Mouse (Mus musculus) layer of hippocampus, adult 9-11 months (tissue): ENCODE results near the gene Hccs.
"Not testable (repeated sequence)": the region's sequence is repeated elsewhere in the genome, so short reads cannot be mapped to it uniquely, and the experiment has no call there.

ENCODE experiments used
- DNase-seq: peaks from one replicate; pipeline ENCODE4 v3.0.0; 2022

The Hccs gene

GRCm38 (mm10) chrX:169319945-169320667, at the start of gene Hccs:
TSS of gene Hccs (minus strand) at chrX:169320372.
- DNase-seq, result peak; percentile 90

GRCm38 (mm10) chrX:169357146-169357772, 37.1 kb upstream of the Hccs start:
- no peak for DNase-seq

- DNase-seq, result no peak
Observed at GRCm38 (mm10) chrX:169338213-169338612, 18.0 kb upstream of the Hccs start.

DNA sequence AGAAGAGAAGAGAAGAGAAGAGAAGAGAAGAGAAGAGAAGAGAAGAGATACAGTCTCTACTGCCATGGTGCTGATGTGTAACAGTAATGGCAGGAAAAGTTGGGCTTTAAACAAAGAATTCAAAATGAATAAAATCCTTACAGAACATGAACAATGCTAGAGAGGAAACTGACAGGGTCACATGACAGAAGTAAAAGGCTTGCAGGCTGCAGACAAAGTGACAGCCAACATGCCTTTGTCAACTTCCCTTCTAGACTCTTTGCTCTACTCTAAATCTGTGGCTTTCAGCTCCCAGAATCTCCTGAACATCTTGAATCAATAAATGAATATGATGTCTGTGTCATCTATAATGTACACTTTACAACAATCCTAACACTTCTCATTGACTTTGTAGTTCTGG, 17.4 kb upstream of the Hccs start:
- DNase-seq, result no peak

- peak; percentile 25 for DNase-seq
Observed at GRCm38 (mm10) chrX:169332264-169332663, 12.1 kb upstream of the Hccs start.

- no peak for DNase-seq
Observed at GRCm38 (mm10) chrX:169325929-169326595, 5.9 kb upstream of the Hccs start.

GRCm38 (mm10) chrX:169320668-169321005, 465 bp upstream of the Hccs start:
- DNase-seq, result not testable (repeated sequence)

GRCm38 (mm10) chrX:169319066-169319760, 959 bp downstream of the Hccs start:
- no peak for DNase-seq

- no peak for DNase-seq
Observed at GRCm38 (mm10) chrX:169308559-169308958, 11.6 kb downstream of the Hccs start.

GRCm38 (mm10) chrX:169303945-169304344, 16.2 kb downstream of the Hccs start:
- no peak for DNase-seq

DNA sequence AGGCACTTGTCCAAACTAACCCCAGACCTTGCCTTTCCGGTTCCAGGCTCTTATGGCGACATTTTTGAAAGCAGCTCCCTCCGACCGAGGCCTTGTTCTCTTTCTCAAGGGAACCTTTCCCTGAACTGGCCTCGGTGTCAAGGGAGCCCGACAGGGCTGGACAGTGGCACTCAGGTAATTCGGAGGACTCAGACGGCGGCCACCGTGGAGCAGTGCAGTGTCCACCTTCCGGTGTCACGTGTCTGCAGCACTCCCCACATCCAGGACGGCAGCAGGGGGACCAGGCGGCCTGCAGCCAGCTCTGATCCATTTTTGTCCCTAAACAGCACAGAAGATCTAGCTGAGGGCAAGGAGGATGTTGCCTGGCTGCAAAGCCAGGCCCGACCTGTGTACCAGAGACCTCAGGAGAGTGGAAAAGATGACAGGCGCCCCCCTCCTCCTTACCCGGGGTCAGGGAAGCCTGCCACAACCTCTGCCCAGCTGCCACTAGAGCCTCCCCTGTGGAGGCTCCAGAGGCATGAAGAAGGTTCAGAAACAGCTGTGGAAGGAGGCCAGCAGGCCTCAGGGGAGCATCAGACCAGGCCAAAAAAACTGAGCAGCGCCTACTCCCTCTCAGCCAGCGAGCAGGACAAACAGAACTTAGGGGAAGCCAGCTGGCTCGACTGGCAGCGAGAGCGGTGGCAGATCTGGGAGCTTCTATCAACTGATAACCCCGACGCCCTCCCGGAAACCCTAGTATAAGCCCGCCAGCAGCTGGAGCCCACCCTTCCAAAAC, 17.7 kb downstream of the Hccs start:
- DNase-seq, result no peak

GRCm38 (mm10) chrX:169299579-169299978, 20.6 kb downstream of the Hccs start:
- DNase-seq, result peak; percentile 12

DNA sequence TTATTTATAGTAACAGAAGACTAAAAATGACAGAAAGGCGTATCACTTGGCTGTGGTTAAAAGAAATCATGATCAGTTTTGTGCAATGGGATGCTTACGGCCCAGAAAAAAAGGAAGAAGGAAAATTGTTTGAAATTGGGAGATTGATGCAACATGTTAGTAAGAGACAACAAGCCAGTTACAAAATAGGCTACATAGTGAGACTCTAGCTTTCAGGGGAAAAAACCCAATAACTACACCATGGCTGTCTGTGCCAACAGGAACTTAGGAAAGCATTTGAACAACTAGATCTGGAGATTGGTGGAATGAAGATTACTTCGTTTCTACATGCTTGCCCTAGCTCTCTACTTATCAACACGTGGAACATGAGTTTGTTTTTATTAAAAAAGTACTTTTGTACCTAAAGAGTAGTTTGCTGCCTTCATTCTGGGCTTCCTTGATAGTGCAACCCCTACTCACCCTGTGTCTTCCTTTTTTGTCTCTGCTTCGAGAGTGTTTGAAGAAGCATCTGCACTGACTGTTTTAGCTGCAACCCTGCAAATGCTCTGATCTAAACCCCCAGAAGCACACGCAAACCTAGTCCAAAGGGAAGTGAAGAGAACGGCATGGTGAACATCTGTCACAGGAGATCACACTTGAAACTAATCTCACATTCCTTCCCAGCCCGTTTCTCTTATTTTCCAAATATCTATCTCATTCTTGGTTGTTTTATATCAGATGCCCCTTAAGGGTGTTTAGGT, 56.6 kb downstream of the Hccs start:
- no peak for DNase-seq

- DNase-seq, result no peak
Observed at GRCm38 (mm10) chrX:169262212-169262611, 58.0 kb downstream of the Hccs start.

DNA sequence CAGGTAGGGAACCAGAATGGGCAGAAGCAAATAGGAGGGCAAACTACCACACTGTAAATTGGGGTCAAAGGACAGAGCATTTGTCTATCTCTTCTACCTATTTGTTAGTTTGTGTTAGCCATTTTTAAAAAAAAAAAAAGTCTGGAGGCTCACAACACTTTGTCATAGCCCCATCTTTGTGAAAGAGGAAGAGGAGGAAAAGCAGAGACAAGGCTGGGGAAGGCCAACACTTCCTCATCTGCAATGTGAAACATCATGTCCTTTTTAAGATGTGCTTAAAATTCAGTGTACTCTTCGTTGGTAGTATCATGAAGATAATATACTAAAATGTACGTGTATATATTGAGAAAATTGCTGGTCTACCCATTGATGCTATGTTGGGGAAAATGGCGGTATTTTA, 59.1 kb downstream of the Hccs start:
- no peak for DNase-seq

DNA sequence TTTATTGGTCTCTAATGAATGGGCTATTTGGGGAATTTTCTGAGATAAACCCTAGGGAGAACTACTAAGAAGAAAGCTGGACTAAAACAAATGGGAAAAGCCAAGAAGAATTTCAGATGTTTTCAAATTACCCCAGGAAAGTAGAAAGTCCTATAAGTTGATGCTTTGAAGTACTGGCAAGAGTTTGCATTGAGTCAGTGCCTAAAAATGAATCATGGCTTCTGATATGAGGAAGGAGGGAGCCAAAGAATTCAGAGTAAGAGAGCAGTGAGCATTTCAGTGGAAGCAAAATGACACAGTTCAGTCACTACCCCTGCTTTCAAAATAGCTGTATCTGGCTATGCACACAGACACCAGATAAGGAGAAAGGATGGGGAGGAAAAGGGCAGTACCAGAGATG, 63.4 kb downstream of the Hccs start:
- DNase-seq, result no peak

DNA sequence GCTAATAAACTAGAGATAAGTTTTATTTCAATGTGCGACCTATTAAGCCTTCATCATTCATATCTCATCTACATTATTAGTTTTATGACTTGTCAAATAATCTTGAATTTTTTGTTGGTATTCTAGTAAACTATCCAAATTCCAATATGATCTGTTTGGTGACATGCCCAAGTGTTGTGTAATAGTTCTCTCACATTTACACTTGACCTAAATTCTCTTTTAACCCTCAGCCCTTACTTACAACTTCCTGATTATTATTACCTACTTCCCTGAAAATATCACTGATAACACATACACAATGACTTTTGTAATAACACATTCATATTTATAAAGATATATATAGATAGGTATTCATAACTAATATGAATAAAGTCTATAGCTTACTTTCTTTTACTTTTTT, 64.3 kb downstream of the Hccs start:
- DNase-seq, result no peak

- no peak for DNase-seq
Observed at GRCm38 (mm10) chrX:169222357-169223062, 97.7 kb downstream of the Hccs start.

DNA sequence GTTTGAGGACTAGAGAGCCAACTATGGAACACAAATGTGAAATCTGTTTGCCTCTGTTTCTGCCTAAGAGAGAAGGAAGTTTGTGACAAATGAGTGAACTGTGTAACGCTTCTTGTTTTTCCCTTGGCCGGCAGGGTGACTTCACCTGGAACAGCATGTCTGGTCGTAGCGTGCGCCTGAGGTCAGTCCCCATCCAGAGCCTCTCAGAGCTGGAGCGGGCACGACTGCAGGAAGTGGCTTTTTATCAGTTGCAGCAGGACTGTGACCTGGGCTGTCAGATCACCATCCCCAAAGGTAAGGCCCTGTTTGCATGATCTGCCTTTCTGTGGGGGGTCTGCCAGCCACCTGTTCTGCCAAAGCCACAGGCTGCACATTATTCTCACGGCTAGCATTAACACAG, 100.1 kb downstream of the Hccs start:
- DNase-seq, result no peak

DNA sequence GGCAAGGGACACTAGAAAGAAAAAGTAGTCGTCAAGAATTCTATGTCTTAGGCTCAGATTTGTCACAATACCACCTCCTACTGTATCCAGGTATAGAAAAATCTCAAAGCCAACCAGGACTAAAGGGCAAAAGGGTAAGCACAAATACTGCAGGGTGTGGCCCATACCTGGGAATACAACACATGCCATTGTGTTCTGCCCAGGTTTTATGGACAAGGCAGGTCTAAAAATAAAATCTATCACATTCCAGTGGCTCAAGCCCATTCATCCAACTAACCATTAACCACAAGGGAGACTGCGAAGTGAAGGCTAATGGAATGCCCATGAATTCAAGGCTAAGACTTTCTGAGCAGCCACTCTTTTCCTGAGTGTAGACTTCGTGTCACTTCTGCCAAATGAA, 110.2 kb downstream of the Hccs start:
- no peak for DNase-seq
